Mouse (Mus musculus) mesoderm, embryonic 11.5 days (tissue): ENCODE data around the gene Cdc25a.

Source experiments
- DNase-seq: peaks from one replicate; pipeline ENCODE4 v3.0.0-alpha.2; 2012; ENCODE audit warnings: low read depth, low spot score

Gene Cdc25a

DNA sequence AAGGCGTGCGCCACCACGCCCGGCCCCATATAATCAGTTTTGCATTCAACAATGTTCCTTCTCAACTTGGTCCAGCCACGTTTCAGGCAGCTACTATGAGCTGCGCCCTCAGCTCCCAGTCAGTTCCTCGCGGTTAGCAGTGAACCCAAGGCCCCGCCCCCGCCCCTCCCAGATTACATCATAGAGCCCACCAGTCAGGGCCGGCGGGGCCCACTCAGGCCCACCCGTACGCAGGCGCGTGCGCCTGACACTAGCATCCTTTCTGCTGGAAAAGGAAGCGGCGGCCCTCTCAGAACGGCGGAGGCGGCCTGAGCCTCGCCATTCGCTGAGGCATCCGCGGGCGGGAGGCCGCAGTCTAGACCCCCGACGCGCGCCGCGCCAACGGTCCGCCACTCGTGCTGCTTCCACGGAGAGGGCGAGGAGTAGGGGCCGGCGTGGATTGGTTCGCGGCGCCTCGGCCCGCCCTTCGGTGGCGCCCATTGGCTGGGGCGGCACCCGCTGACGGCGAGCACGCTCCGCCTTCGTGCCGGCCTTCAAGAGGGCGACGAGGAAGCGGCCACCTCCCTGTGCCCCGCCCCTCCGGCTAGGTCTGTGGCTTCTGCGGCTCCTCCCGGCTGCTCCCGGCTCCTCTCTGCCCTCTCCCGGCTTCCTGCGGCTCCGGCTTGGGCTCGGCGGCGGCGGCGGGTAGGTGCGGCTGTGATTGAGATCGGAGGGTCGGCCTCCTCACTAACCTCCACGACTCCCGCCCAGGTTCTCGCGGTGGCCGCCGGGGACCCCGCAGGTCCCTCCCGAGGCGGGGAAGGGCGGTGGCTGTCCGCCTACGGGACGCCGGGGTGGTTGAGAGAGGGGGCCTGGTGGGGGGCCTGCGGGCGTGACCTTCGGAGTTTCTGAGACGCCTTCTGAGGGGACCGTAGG lies 56.1 kb downstream of the Cdc25a start, which contains the start of gene Map4:
Gene Map4 (plus strand): TSS at position 204 of the 915 bp plus-strand sequence.
- peak; percentile 95 for DNase-seq

GRCm38 (mm10) chr9:109932361-109932755 lies 57.0 kb downstream of the Cdc25a start:
- DNase-seq = peak; percentile 53

DNA sequence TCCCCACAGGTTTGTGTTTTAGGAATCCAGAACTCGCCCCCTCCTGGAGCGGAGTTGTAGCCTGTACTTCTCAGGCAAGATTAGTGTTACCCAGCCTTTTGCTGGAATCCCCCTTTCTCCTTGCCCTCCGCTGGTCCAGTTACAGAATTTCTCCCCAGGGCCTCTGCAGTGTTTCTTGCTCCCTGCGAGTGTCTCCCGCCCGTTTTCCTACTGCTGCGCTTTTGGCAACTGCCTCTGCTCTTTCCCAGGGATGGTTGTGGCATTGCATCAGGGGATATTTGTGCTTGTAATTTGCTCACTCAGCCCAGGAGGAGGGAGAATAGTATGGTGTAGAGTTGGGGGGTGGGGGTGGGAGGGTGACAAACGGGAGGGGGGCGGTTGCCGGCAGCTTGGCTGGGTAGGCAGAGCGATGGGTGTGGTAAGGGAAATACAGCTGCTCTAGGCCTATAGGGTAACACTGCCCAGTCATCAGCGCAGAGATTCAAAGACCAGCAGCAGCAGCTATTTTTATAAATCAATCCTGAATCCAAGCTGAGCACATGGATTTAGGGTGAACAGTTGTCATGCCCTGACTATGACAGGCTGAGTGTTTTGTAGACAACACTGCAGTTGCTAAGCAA lies 57.5 kb downstream of the Cdc25a start:
- DNase-seq = peak; percentile 41

DNA sequence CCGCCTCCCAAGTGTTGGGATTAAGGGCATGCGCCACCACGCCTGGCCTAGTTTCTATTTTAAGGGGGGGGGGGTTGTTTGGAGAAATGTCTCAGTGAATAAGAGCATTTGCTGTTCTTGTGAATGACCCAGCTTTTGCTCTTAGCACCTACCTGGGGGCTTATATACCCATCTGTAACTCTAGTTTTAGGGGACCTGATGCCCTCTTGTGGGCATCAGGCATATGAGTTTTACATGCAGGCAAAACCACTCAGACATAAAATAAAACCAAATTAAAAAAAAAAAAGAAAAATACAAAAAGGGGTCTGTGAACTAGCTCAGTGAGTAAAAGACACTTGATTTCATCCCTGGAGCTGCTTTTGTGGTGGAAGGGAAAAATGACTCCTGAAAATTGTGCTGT lies 64.0 kb downstream of the Cdc25a start:
- no peak for DNase-seq

GRCm38 (mm10) chr9:109942796-109943195 lies 67.4 kb downstream of the Cdc25a start:
- no peak for DNase-seq
